Mouse (Mus musculus) cerebellum, adult 2 months (tissue): ENCODE results near the gene Stmn3.

ENCODE experiments used
- CTCF ChIP-seq: fragments of 200-500 bp; IDR thresholded peaks from 2 replicates; pipeline ENCODE4 v1.5.1; 2011; ENCODE audit warnings: low read depth, mild to moderate bottlenecking, control low read depth, low read length, moderate library complexity, borderline replicate concordance; ENCODE audit not compliant: insufficient read depth
- POLR2A ChIP-seq: fragments of 200-500 bp; IDR thresholded peaks from 2 replicates; pipeline ENCODE4 v1.6.1; 2011; ENCODE audit warnings: low read length, control low read depth, borderline replicate concordance; ENCODE audit not compliant: insufficient read depth

DNA sequence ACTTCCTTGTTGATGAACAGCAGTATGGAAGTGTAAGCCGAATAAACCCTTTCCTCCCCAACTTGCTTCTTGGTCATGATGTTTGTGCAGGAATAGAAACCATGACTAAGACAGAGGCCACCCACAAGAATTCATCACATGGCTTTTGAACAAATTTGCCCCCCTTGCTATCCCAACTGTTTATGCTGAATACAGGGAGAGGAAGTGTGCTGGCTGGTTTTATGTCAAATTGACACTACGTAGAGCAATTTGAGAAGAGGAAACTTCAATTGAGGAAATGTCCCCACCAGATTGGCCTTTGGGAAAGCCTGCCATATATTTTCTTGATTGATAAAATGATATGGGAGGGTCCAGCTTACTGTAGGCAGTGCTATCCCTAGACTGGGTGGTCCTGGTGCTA lies 40.5 kb downstream of the Stmn3 start:
- no peak for TF ChIP-seq CTCF
- no peak for TF ChIP-seq POLR2A
